Mouse (Mus musculus): ENCODE data around the gene Rbm15b. TPM values are rescaled to one million over a fixed set of nuclear protein-coding genes. Genes with fewer than 3 reads are reported as not detected.
A peak's percentile ranks its signal among the peaks of the same experiment; 100 is the strongest.

The Rbm15b gene
- polyA plus RNA-seq, 1 experiment from 2014 or later, result 15.0 TPM

DNA sequence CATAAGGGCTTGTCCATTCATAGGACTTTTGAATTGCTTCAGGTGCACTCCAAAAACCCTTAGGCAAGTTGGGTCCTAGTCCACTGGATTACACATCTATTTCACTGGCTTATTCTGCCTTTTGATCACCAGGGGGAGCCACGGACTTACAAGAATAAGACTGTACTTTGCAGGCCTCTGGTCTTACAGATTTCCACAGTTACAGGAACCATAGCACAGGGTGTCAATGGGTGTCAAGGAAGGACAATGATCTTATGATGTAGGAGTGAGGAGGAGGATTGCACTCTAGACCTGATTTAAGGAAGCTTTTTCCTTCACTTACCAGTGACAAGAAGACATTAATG, 16.5 kb upstream of the Rbm15b start:
- WGBS, result 14% methylated on average over 1 of the region's 1 CpGs
- no peak overlapping the region for H3K4me3 ChIP-seq (ENCODE audit: low read depth, low read length)
- ATAC-seq (ENCODE audit: insufficient number of reproducible peaks, insufficient read depth, low FRiP score, low read depth), result peak; percentile 37; the same call in 1 of the 2 replicates
- no peaks in the 10 kb centered on the region for H3K4me1 ChIP-seq (ENCODE audit: control insufficient read depth, insufficient read depth, low read length)
- no peaks in the 10 kb centered on the region for H3K36me3 ChIP-seq (ENCODE audit: control insufficient read depth, insufficient read depth, low read length)
- H3K4me2 ChIP-seq (replicated peaks; ENCODE audit: low read depth, low read length), result no peak overlapping the region
- no peak overlapping the region for H3K9ac ChIP-seq (replicated peaks; ENCODE audit: low read depth, low read length)
- no peak overlapping the region for H3K27ac ChIP-seq (ENCODE audit: low read length)
- no peaks in the 10 kb centered on the region for H3K9me3 ChIP-seq (ENCODE audit: control insufficient read depth, low read depth, low read length)
- H3K27me3 ChIP-seq (ENCODE audit: control insufficient read depth, insufficient read depth, low read length), result no peaks in the 10 kb centered on the region

DNA sequence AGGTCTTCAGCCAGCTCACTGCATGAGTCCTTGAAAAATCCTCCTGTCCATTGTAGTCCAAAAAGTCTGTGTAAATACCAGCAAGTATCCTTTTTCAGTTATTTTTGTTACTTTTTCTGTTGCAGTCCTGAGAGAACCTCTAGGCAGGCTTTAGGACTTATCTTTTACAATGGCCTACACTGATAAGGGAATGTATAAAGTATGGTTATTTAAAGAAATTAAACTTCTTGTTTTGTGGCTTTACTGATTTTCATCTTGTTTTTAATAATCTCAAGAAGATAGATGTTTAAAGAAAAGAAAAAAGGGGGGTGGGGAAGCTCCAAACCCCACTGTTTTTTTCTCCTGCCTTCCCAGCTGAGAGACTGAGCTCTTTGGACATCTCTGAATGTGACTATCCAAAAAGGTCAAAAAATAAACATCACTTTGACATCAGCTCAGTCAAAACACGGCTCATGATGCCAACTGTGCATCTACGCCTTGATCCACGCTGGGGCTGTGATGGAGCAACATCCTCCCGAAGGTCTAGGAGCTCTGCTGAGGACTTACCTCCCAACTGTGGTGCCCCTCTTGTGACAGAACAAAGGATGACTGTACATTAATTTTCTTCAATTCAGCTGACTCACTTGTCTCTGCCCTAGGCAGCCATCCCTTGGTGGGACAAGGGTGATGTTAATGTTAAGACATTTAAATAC, 16.0 kb upstream of the Rbm15b start:
- H3K9ac ChIP-seq (replicated peaks; ENCODE audit: low read depth, low read length), result no peak overlapping the region
- no peaks in the 10 kb centered on the region for H3K27me3 ChIP-seq (ENCODE audit: control insufficient read depth, insufficient read depth, low read length)
- H3K4me3 ChIP-seq (ENCODE audit: low read depth, low read length), result no peak overlapping the region
- no peaks in the 10 kb centered on the region for H3K9me3 ChIP-seq (ENCODE audit: control insufficient read depth, low read depth, low read length)
- no peak overlapping the region for H3K27ac ChIP-seq (ENCODE audit: low read length)
- H3K36me3 ChIP-seq (ENCODE audit: control insufficient read depth, insufficient read depth, low read length), result no peaks in the 10 kb centered on the region
- no peaks in the 10 kb centered on the region for H3K4me1 ChIP-seq (ENCODE audit: control insufficient read depth, insufficient read depth, low read length)
- no peak overlapping the region for H3K4me2 ChIP-seq (replicated peaks; ENCODE audit: low read depth, low read length)
- WGBS, result 68% methylated on average over 4 of the region's 4 CpGs
- ATAC-seq (ENCODE audit: insufficient number of reproducible peaks, insufficient read depth, low FRiP score, low read depth), result no peak

DNA sequence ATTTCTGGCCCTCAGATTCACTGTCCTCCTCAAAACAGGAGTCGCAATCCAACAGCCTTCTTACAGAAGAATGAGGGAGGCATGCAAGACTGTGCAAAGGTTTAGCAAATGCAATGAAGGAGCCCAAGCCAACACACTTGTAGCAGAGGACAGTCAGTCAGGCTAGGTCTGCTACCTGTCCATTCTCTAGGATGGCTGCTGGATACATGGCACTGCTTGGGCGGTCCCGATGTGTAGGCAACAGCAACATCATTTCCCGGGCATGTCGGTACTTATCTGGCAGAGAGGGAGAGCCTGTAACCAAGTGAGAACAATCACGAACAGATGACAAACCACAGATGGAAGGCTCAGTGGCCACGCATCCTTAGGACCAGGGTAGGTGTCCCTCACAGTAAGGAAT, 14.4 kb upstream of the Rbm15b start:
- Histone ChIP-seq H3K27me3 (ENCODE audit: control insufficient read depth, insufficient read depth, low read length) (no peaks in the 10 kb centered on the region), H3K4me3 (ENCODE audit: low read depth, low read length) (no peak overlapping the region)

DNA sequence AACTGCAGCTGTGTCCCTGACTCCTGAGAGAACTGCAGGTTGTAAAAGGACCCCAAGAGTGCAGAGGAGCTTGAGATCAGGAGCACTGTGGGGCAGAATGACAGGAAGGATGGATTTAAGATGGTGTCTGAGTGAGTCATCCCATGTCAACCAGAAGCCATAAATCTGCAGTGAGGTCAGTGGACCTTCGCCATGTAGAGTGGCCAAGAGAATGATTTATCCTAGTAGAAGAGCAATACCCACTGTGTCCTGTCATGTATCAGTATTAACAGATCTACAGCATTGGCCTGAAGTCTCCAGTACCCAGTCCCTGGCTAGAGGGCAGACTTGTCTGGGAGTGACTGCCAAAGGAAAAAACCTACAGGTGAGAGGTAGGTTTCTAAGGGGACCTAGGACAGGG, 11.7 kb upstream of the Rbm15b start:
- H3K4me2 ChIP-seq (replicated peaks; ENCODE audit: low read depth, low read length), result no peak overlapping the region
- ATAC-seq (ENCODE audit: insufficient number of reproducible peaks, insufficient read depth, low FRiP score, low read depth), result no peak
- no peak overlapping the region for H3K4me3 ChIP-seq (ENCODE audit: low read depth, low read length)
- H3K4me1 ChIP-seq (ENCODE audit: control insufficient read depth, insufficient read depth, low read length), result no peaks in the 10 kb centered on the region
- no peaks in the 10 kb centered on the region for H3K27me3 ChIP-seq (ENCODE audit: control insufficient read depth, insufficient read depth, low read length)
- no peaks in the 10 kb centered on the region for H3K36me3 ChIP-seq (ENCODE audit: control insufficient read depth, insufficient read depth, low read length)
- WGBS, result 66% methylated on average over 1 of the region's 1 CpGs
- H3K9ac ChIP-seq (replicated peaks; ENCODE audit: low read depth, low read length), result no peak overlapping the region
- no peaks in the 10 kb centered on the region for H3K9me3 ChIP-seq (ENCODE audit: control insufficient read depth, low read depth, low read length)
- no peak overlapping the region for H3K27ac ChIP-seq (ENCODE audit: low read length)

More for the DNA sequence above, 14.4 kb upstream of the Rbm15b start:
- 85% methylated on average over 7 of the region's 7 CpGs for WGBS
- no peaks in the 10 kb centered on the region for H3K36me3 ChIP-seq (ENCODE audit: control insufficient read depth, insufficient read depth, low read length)
- no peak overlapping the region for H3K27ac ChIP-seq (ENCODE audit: low read length)
- H3K4me2 ChIP-seq (replicated peaks; ENCODE audit: low read depth, low read length), result no peak overlapping the region
- no peak for ATAC-seq (ENCODE audit: insufficient number of reproducible peaks, insufficient read depth, low FRiP score, low read depth)
- no peak overlapping the region for H3K9ac ChIP-seq (replicated peaks; ENCODE audit: low read depth, low read length)
- H3K4me1 ChIP-seq (ENCODE audit: control insufficient read depth, insufficient read depth, low read length), result no peaks in the 10 kb centered on the region
- no peaks in the 10 kb centered on the region for H3K9me3 ChIP-seq (ENCODE audit: control insufficient read depth, low read depth, low read length)

DNA sequence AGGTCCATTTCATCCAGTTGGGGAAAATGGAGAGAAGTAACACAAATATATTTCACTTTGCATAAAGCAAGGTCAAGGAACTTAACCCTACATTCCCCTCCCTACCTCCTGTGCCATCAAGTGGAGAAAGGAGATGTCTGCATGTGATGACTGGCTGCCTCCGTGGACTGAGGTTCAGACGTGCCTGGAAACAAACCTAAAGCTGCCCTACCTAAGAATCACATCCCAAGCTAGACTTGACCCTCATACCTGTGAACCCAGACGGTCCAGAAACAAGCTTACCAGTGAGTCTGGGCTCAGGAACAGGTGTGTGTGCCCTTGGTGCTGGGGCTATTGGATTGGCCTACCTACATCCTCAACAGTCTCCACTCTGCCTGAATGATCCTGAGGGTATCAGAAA, 6.1 kb upstream of the Rbm15b start:
- Histone ChIP-seq H3K9me3 (ENCODE audit: control insufficient read depth, low read depth, low read length) (no peaks in the 10 kb centered on the region), H3K4me2 (replicated peaks; ENCODE audit: low read depth, low read length) (no peak overlapping the region), H3K4me3 (ENCODE audit: low read depth, low read length) (no peak overlapping the region), H3K4me1 (ENCODE audit: control insufficient read depth, insufficient read depth, low read length) (peaks cover 11% of the 10 kb centered on the region), H3K27ac (ENCODE audit: low read length) (no peak overlapping the region), H3K27me3 (ENCODE audit: control insufficient read depth, insufficient read depth, low read length) (no peaks in the 10 kb centered on the region), H3K9ac (replicated peaks; ENCODE audit: low read depth, low read length) (no peak overlapping the region), H3K36me3 (ENCODE audit: control insufficient read depth, insufficient read depth, low read length) (peaks cover 18% of the 10 kb centered on the region)
- WGBS, result 46% methylated on average over 3 of the region's 3 CpGs
- ATAC-seq (ENCODE audit: insufficient number of reproducible peaks, insufficient read depth, low FRiP score, low read depth), result no peak

DNA sequence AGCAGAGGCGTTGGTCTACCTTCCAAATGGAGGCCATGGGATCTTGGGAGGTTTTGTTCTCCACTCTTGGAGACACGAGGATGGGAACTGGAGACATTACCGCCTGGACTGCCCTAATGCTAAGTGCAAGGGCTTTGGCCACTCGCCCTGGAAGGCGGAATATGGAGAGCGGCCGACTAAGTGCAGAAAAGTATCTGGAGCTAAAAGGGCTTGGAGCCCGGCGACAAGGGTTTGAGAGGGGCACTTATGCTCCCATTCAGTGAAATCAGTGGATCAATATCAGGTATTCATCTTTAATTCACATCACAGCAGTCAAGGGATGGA, 5.3 kb upstream of the Rbm15b start:
- peaks cover 11% of the 10 kb centered on the region for H3K4me1 ChIP-seq (ENCODE audit: control insufficient read depth, insufficient read depth, low read length)
- peaks cover 22% of the 10 kb centered on the region for H3K36me3 ChIP-seq (ENCODE audit: control insufficient read depth, insufficient read depth, low read length)
- H3K4me2 ChIP-seq (replicated peaks; ENCODE audit: low read depth, low read length), result peak overlapping the region; percentile 77
- peak overlapping the region; percentile 88 for H3K4me3 ChIP-seq (ENCODE audit: low read depth, low read length)
- peak overlapping the region; percentile 58 for H3K9ac ChIP-seq (replicated peaks; ENCODE audit: low read depth, low read length)
- no peaks in the 10 kb centered on the region for H3K27me3 ChIP-seq (ENCODE audit: control insufficient read depth, insufficient read depth, low read length)
- ATAC-seq (ENCODE audit: insufficient number of reproducible peaks, insufficient read depth, low FRiP score, low read depth), result no peak
- under 1% methylated on average over 9 of the region's 9 CpGs for WGBS
- H3K9me3 ChIP-seq (ENCODE audit: control insufficient read depth, low read depth, low read length), result no peaks in the 10 kb centered on the region
- peak overlapping the region; percentile 84 for H3K27ac ChIP-seq (ENCODE audit: low read length)

DNA sequence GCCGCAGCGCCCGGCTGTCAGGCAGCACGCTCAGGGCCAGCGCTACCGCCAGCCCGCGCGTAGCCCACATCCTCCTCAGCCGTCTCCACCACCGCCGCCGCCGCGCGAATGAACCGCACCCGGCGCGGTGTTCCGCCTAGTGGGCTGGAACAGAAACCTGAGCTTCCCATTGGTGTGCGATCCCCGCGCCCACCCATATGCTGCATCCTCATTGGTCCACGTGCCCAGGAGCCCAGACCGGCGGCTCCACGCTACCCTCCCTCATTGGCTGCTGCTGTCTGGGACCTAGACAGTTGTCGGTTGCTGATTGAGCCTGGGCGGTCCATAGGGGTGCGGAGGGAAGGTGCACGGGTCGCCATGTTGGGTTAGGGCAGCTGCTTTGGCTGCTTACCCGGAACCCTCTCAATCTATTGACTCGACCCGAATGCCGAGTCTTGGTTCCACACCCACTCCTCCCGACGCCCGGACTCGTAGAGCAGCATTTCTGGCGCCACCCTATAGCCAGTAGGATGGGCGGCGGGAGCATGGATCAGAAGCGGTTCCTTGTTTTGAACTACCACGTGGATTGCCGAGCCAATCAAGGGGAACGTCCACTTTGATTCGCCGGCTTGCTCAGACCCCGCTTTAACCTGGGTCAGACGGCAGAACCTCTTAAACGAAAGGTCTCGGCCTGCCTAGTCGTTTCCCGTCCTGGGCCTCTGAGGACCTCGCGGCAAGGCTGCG, 4.8 kb upstream of the Rbm15b start, which contains the start of gene Manf:
Gene Manf (minus strand): TSS at position 151 of the 723 bp plus-strand sequence.
- no peaks in the 10 kb centered on the region for H3K9me3 ChIP-seq (ENCODE audit: control insufficient read depth, low read depth, low read length)
- WGBS, result under 1% methylated on average over 59 of the region's 59 CpGs

DNA sequence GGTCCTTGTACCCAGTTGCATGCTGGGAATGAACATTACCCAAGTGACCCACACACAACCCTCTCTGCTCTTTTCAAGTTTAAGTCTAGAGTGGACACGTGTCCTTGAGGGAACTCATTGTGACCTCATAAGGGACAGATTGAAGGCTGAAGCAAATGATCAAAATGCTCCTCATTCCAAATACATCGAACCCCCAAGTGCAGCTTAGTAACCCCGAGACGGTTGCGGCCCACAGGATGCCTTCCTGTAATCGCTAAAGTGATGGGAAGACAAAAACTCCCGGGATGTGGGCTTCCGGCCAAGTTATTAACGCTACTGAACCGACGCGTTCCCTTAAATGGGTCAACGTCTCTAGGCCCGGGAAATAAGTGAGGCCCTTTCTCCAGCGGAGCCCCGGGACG, 4.1 kb upstream of the Rbm15b start:
- WGBS, result 0% methylated on average over 17 of the region's 17 CpGs
- H3K4me2 ChIP-seq (replicated peaks; ENCODE audit: low read depth, low read length), result peak overlapping the region; percentile 65

More for the DNA sequence above, 4.8 kb upstream of the Rbm15b start, which contains the start of gene Manf:
- peaks cover 22% of the 10 kb centered on the region for H3K36me3 ChIP-seq (ENCODE audit: control insufficient read depth, insufficient read depth, low read length)
- H3K27me3 ChIP-seq (ENCODE audit: control insufficient read depth, insufficient read depth, low read length), result no peaks in the 10 kb centered on the region
- H3K9ac ChIP-seq (replicated peaks; ENCODE audit: low read depth, low read length), result peak within 1 kb of the TSS; percentile 82
- H3K4me2 ChIP-seq (replicated peaks; ENCODE audit: low read depth, low read length), result peak within 1 kb of the TSS; percentile 77
- peak within 1 kb of the TSS; percentile 86 for H3K27ac ChIP-seq (ENCODE audit: low read length)
- peak; percentile 99 for ATAC-seq (ENCODE audit: insufficient number of reproducible peaks, insufficient read depth, low FRiP score, low read depth)
- H3K4me1 ChIP-seq (ENCODE audit: control insufficient read depth, insufficient read depth, low read length), result peaks cover 11% of the 10 kb centered on the region
- peak within 1 kb of the TSS; percentile 88 for H3K4me3 ChIP-seq (ENCODE audit: low read depth, low read length)

More for the DNA sequence above, 4.1 kb upstream of the Rbm15b start:
- Histone ChIP-seq H3K36me3 (ENCODE audit: control insufficient read depth, insufficient read depth, low read length) (peaks cover 22% of the 10 kb centered on the region), H3K27ac (ENCODE audit: low read length) (peak overlapping the region; percentile 86), H3K9me3 (ENCODE audit: control insufficient read depth, low read depth, low read length) (no peaks in the 10 kb centered on the region), H3K4me1 (ENCODE audit: control insufficient read depth, insufficient read depth, low read length) (peaks cover 11% of the 10 kb centered on the region), H3K9ac (replicated peaks; ENCODE audit: low read depth, low read length) (peak overlapping the region; percentile 82), H3K4me3 (ENCODE audit: low read depth, low read length) (peak overlapping the region; percentile 88), H3K27me3 (ENCODE audit: control insufficient read depth, insufficient read depth, low read length) (no peaks in the 10 kb centered on the region)
- no peak for ATAC-seq (ENCODE audit: insufficient number of reproducible peaks, insufficient read depth, low FRiP score, low read depth)

All from stomach, embryonic 14.5 days (tissue).